Mouse (Mus musculus): ENCODE results near the gene Plcb4.

- TF ChIP-seq CTCF (IDR thresholded peaks at IDR 0.05; ENCODE audit: borderline replicate concordance, insufficient read depth, low read length) (no peak), POLR2A (IDR thresholded peaks at IDR 0.05; ENCODE audit: low read depth, low read length) (no peak)
These were observed 6.4 kb upstream of the Plcb4 start for GRCm38 (mm10) chr2:135652451-135652850.
